Mouse (Mus musculus): ENCODE results near the gene Iglon5.

- TF ChIP-seq CTCF (IDR thresholded peaks at IDR 0.05; ENCODE audit: low read depth) = no peak
- no peak for TF ChIP-seq EP300 (IDR thresholded peaks at IDR 0.05; ENCODE audit: low read depth)
Measured at GRCm38 (mm10) chr7:43429500-43429899, 60.4 kb downstream of the Iglon5 start.

Measured in liver, embryonic 14.5 days (tissue).